Mouse (Mus musculus) ES-E14 (cell line): Measurements from ENCODE around the gene Rgs3. TPM values are rescaled to one million over a fixed set of nuclear protein-coding genes. Genes with fewer than 3 reads are reported as not detected.
A peak's percentile ranks its signal among the peaks of the same experiment; 100 is the strongest.

ENCODE experiments used
- DNase-seq: peaks from one replicate; pipeline ENCODE4 v3.0.0-alpha.2; 2013; ENCODE audit warnings: low read depth, low spot score
- H3K27ac ChIP-seq: 2 replicates; pipeline ENCODE4 v1.5.1; 2012; ENCODE audit warnings: low read depth, mild to moderate bottlenecking, low read length, moderate library complexity, mixed read lengths; ENCODE audit not compliant: poor library complexity, insufficient read depth, severe bottlenecking
- H3K36me3 ChIP-seq: 2 replicates; pipeline ENCODE4 v1.6.1; 2012; ENCODE audit warnings: mild to moderate bottlenecking, low read length, moderate library complexity, mixed read lengths; ENCODE audit not compliant: control insufficient read depth, poor library complexity, insufficient read depth, severe bottlenecking
- H3K4me1 ChIP-seq, 2 experiments: fragments of 150-350 bp in 1 of 2; sonication (generic) in 1 of 2; 2 replicates each; pipeline ENCODE4 v1.6.1; 2012; ENCODE audit warnings: low read length in 2 of 2, mild to moderate bottlenecking in 1 of 2, mixed read lengths in 1 of 2; ENCODE audit not compliant: control insufficient read depth in 2 of 2, insufficient read depth in 2 of 2, poor library complexity in 1 of 2
- H3K4me3 ChIP-seq, 2 experiments: fragments of 150-350 bp in 1 of 2; sonication (generic) in 1 of 2; 2 replicates each; pipeline ENCODE4 v1.5.1; 2012; ENCODE audit warnings: low read length in 2 of 2, low read depth in 1 of 2, mild to moderate bottlenecking in 1 of 2, mixed read lengths in 1 of 2; ENCODE audit not compliant: insufficient read depth in 1 of 2, poor library complexity in 1 of 2, severe bottlenecking in 1 of 2
- H3K9ac ChIP-seq: 2 replicates; pipeline ENCODE4 v1.6.1; 2012; ENCODE audit warnings: low read depth, mild to moderate bottlenecking, low read length, mixed read lengths; ENCODE audit not compliant: poor library complexity, insufficient read depth, severe bottlenecking
- H3K9me3 ChIP-seq: fragments of 150-350 bp; sonication (generic); 2 replicates; pipeline ENCODE4 v1.6.1; 2012; ENCODE audit warnings: low read depth, mild to moderate bottlenecking, low read length; ENCODE audit not compliant: control insufficient read depth, insufficient read depth
- CHD2 ChIP-seq: IDR thresholded peaks from 2 replicates; pipeline ENCODE4 v1.6.1; 2014; ENCODE audit warnings: mild to moderate bottlenecking, low read depth, low read length, inconsistent platforms
- HCFC1 ChIP-seq: IDR thresholded peaks from 2 replicates; pipeline ENCODE4 v1.6.1; 2012; ENCODE audit warnings: low read length, inconsistent platforms, borderline replicate concordance; ENCODE audit not compliant: insufficient read depth
- MAFK ChIP-seq: IDR thresholded peaks from 2 replicates; pipeline ENCODE4 v1.6.1; 2014; ENCODE audit warnings: mild to moderate bottlenecking, low read depth, low read length, inconsistent platforms; ENCODE audit not compliant: insufficient read depth
- ZC3H11A ChIP-seq: IDR thresholded peaks from 2 replicates; pipeline ENCODE4 v1.6.1; 2012; ENCODE audit warnings: low read depth, mild to moderate bottlenecking, inconsistent platforms, low read length, borderline replicate concordance
- ZNF384 ChIP-seq: IDR thresholded peaks from 2 replicates; pipeline ENCODE4 v1.6.1; 2012; ENCODE audit warnings: low read depth, low read length, inconsistent platforms
- in situ Hi-C, 2 experiments: fragments of 600-800 bp; cut with MboI; formaldehyde crosslinking; loops; one replicate each; pipeline ENCODE4 v1.15.1; 2025; ENCODE audit warnings: low sequenced_read_pairs in 2 of 2, inconsistent platforms in 1 of 2; ENCODE audit not compliant: unreplicated experiment in 2 of 2
- total RNA-seq: library from RNA; depleted of rRNA; stranded (reverse); fragments of 300-350 nt; gene quantifications from 2 replicates; pipeline ENCODE4 v1.2.3, GENCODE M21; 2012

Rgs3 gene
- total RNA-seq, 1 experiment: 10.0 TPM

GRCm38 (mm10) chr4:62629461-62629860 lies 69.8 kb downstream of the Rgs3 start:
- Histone ChIP-seq H3K9ac (no peak overlapping the region), H3K4me1 (peaks cover 2 to 17% of the 10 kb centered on the region in 2 experiments; a peak in 1 of 4 replicates), H3K4me3 (no peak overlapping the region), H3K27ac (no peak overlapping the region), H3K9me3 (no peaks in the 10 kb centered on the region), H3K36me3 (no peaks in the 10 kb centered on the region)
- in situ Hi-C loops: no loop called here
- TF ChIP-seq MAFK (no peak), ZNF384 (no peak), HCFC1 (no peak), ZC3H11A (no peak), CHD2 (no peak)
- DNase-seq: no peak

GRCm38 (mm10) chr4:62629905-62630304 lies 70.3 kb downstream of the Rgs3 start:
- Histone ChIP-seq H3K36me3 (no peaks in the 10 kb centered on the region), H3K9me3 (no peaks in the 10 kb centered on the region), H3K4me1 (peaks cover 2 to 14% of the 10 kb centered on the region in 2 experiments; a peak in 1 of 4 replicates), H3K9ac (no peak overlapping the region), H3K4me3 (no peak overlapping the region), H3K27ac (no peak overlapping the region)
- TF ChIP-seq CHD2 (no peak), ZNF384 (no peak), ZC3H11A (no peak), MAFK (no peak), HCFC1 (no peak)
- in situ Hi-C loops: no loop called here
- DNase-seq: no peak

GRCm38 (mm10) chr4:62633243-62633642 lies 73.6 kb downstream of the Rgs3 start:
- Histone ChIP-seq H3K27ac (no peak overlapping the region), H3K9ac (no peak overlapping the region), H3K4me1 (peaks cover 0 to 11% of the 10 kb centered on the region in 2 experiments; a peak in 1 of 4 replicates), H3K36me3 (no peaks in the 10 kb centered on the region; the same call in 1 of the 2 replicates), H3K4me3 (no peak overlapping the region), H3K9me3 (no peaks in the 10 kb centered on the region)
- DNase-seq: no peak
- in situ Hi-C loops: no loop called here
- no peak for TF ChIP-seq ZNF384
- no peak for TF ChIP-seq CHD2
- TF ChIP-seq ZC3H11A: no peak
- no peak for TF ChIP-seq HCFC1
- TF ChIP-seq MAFK: no peak

DNA sequence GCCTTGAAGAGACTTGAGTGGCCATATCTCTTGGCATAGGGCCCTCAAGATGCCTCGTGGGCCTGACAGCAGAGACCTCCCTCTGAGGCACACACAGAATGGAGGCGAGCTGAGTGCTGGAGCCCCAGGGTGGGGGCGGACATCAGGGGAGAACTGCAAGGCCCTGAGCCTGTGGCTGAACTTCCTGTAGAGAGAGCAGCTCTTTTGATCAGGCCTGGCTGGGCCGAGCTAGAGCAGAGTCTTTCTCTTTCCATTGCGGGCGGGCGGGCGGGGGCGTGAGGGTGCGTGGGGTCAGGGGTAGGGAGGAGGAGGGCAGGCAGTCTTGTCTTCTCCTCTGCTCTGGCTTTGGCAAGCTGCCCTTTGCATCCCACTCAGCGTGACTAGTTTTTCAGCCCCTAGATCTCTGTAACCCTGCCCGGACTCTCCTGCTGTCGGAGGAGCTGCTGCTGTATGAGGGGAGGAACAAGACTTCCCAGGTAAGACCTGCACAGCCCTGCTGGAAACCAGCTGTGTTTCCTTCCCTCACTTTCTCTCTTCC lies 74.5 kb downstream of the Rgs3 start:
- in situ Hi-C loops: no loop called here
- Histone ChIP-seq H3K4me1 (peaks cover 0 to 11% of the 10 kb centered on the region in 2 experiments; a peak in 1 of 4 replicates), H3K27ac (no peak overlapping the region), H3K9ac (peak overlapping the region; percentile 63), H3K9me3 (no peaks in the 10 kb centered on the region), H3K36me3 (no peaks in the 10 kb centered on the region; the same call in 1 of the 2 replicates), H3K4me3 (peak overlapping the region in 1 of 2 experiments; percentile 51; a peak in 2 of 4 replicates)
- DNase-seq: no peak
- TF ChIP-seq HCFC1: no peak
- no peak for TF ChIP-seq ZC3H11A
- no peak for TF ChIP-seq ZNF384
- no peak for TF ChIP-seq CHD2
- no peak for TF ChIP-seq MAFK

DNA sequence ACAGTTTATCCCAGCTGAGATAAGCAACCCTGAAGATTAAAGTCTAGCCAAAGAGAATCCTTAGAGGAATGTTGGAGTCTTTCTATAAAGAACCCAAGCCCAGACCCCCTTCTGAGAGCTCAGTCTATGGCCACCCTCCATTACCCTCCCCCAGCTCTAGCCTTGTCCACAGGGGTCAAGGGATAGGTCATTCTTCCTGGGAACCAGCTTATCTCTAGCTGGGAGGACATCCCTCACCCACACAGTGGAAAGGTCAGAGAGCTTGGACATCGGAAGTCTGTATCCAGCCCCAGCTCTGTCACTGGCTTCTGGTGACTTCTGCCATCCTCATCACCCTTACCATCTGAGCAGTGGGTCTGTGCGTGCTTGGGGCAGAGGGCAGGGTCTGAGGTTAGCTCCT lies 75.2 kb downstream of the Rgs3 start:
- Histone ChIP-seq H3K4me3 (no peak overlapping the region), H3K9ac (no peak overlapping the region), H3K9me3 (no peaks in the 10 kb centered on the region), H3K36me3 (no peaks in the 10 kb centered on the region; the same call in 1 of the 2 replicates), H3K27ac (no peak overlapping the region), H3K4me1 (peaks cover 0 to 9% of the 10 kb centered on the region in 2 experiments; a peak in 1 of 4 replicates)
- no peak for TF ChIP-seq ZNF384
- no peak for TF ChIP-seq HCFC1
- no peak for TF ChIP-seq CHD2
- no peak for DNase-seq
- in situ Hi-C loops: no loop called here
